In genomic region chr1:64705230-64705629, GRCm38 (mm10) we compare ENCODE assay signal across 7 mouse cellular contexts. TPM values are rescaled to one million over a fixed set of nuclear protein-coding genes. Genes with fewer than 3 reads are reported as not detected.
DNase-seq lines count a peak whose midpoint lies in the region; ATAC-seq and TF ChIP-seq lines count a peak whose summit lies in the region.

No protein-coding gene starts in this region.

- H3K4me3 ChIP-seq in E14TG2a.4 (replicated peaks; ENCODE audit: low read length) = no peak overlapping the region
- H3K4me3 ChIP-seq in kidney, postnatal 0 days (replicated peaks; ENCODE audit: low read depth, low read length) = no peak overlapping the region
- H3K4me3 ChIP-seq in liver, embryonic 16.5 days (ENCODE audit: low read depth, low read length) = no peak overlapping the region

- no peaks in the 10 kb centered on the region for H3K27me3 ChIP-seq in E14TG2a.4 (ENCODE audit: insufficient read depth, low read length)
- H3K27me3 ChIP-seq in kidney, postnatal 0 days (ENCODE audit: insufficient read depth, low read length) = no peaks in the 10 kb centered on the region
- H3K27me3 ChIP-seq in liver, embryonic 16.5 days (ENCODE audit: control insufficient read depth, insufficient read depth, low read depth, low read length) = no peaks in the 10 kb centered on the region

- no peak overlapping the region for H3K9ac ChIP-seq in kidney, postnatal 0 days (ENCODE audit: low read depth, low read length)
- no peak overlapping the region for H3K9ac ChIP-seq in liver, embryonic 16.5 days (ENCODE audit: low read depth, low read length)

- WGBS in kidney, postnatal 0 days = 40% methylated on average over 6 of the region's 6 CpGs
- 32% methylated on average over 6 of the region's 6 CpGs for WGBS in liver, embryonic 16.5 days (ENCODE audit: insufficient replicate concordance)

- H3K4me2 ChIP-seq in kidney, postnatal 0 days (ENCODE audit: low read length) = no peak overlapping the region
- H3K4me2 ChIP-seq in liver, embryonic 16.5 days (ENCODE audit: low read depth, low read length) = no peak overlapping the region

- peaks cover 46% of the 10 kb centered on the region for H3K36me3 ChIP-seq in E14TG2a.4 (ENCODE audit: insufficient read depth, low read length)
- 0 out of 2 replicates have a peak, but pooled peaks cover 7% of the 10 kb centered on the region for H3K36me3 ChIP-seq in kidney, postnatal 0 days (ENCODE audit: insufficient read depth, low read length)
- H3K36me3 ChIP-seq in liver, embryonic 16.5 days (ENCODE audit: control insufficient read depth, insufficient read depth) = no peaks in the 10 kb centered on the region

- no peak overlapping the region for H3K27ac ChIP-seq in kidney, postnatal 0 days
- H3K27ac ChIP-seq in liver, embryonic 16.5 days (ENCODE audit: low read length) = no peak overlapping the region

- DNase-seq in B cell, adult 2 months = peak; percentile 65 to 70
- DNase-seq in cerebellum, adult 11 months = peak; percentile 40
- DNase-seq in frontal cortex, adult 2 months (ENCODE audit: extremely low spot score in 1 of 2, low spot score in 1 of 2) = peak; percentile 49 to 88
- DNase-seq in kidney, postnatal 0 days (ENCODE audit: low spot score) = peak; percentile 78
- DNase-seq in retina, postnatal 7 days (ENCODE audit: low read depth, low spot score) = peak; percentile 39

- H3K4me1 ChIP-seq in E14TG2a.4 (replicated peaks; ENCODE audit: low read depth, low read length) = 0 out of 2 replicates have a peak, but pooled peaks cover 4% of the 10 kb centered on the region
- no peaks in the 10 kb centered on the region for H3K4me1 ChIP-seq in kidney, postnatal 0 days (replicated peaks; ENCODE audit: insufficient read depth, low read length)
- no peaks in the 10 kb centered on the region; the same call in 1 of the 2 replicates for H3K4me1 ChIP-seq in liver, embryonic 16.5 days (ENCODE audit: control insufficient read depth, low read depth, low read length)

- peak; percentile 35 for TF ChIP-seq CTCF in E14TG2a.4 (conservative IDR thresholded peaks at IDR 0.05; ENCODE audit: low read length)
- peak; percentile 75 for TF ChIP-seq CTCF in kidney, postnatal 0 days (IDR thresholded peaks at IDR 0.05; ENCODE audit: low read depth)

- ATAC-seq in kidney, postnatal 0 days (replicated peaks; ENCODE audit: low FRiP score, low read depth) = no peak; the same call in 1 of the 2 replicates
- peak; percentile 50; the same call in 1 of the 2 replicates for ATAC-seq in liver, embryonic 16.5 days (ENCODE audit: low read depth)

- H3K9me3 ChIP-seq in E14TG2a.4 (ENCODE audit: low read length) = no peaks in the 10 kb centered on the region
- no peaks in the 10 kb centered on the region for H3K9me3 ChIP-seq in kidney, postnatal 0 days (replicated peaks; ENCODE audit: low read length)
- H3K9me3 ChIP-seq in liver, embryonic 16.5 days (replicated peaks; ENCODE audit: control insufficient read depth, low read length) = no peaks in the 10 kb centered on the region

RNA-seq across cellular contexts. Expression of gene Ccnyl1, which starts 15.0 kb away (rescaled TPM):
- polyA plus RNA-seq in frontal cortex, adult 2 months (2012; rRNA removed) = 26.5 and 28.3 TPM in 2 replicates
- polyA plus RNA-seq in kidney, postnatal 0 days (2015; fragmentation: Nextera tagmentation; extraction: Ambion mirVana) = 4.5 and 5.0 TPM in 2 replicates
- polyA plus RNA-seq in liver, embryonic 16.5 days (2015; fragmentation: Nextera tagmentation; extraction: Ambion mirVana) = 0.61 and 0.84 TPM in 2 replicates

RNA-seq across cellular contexts. Expression of gene Fzd5, which starts 32.3 kb away (rescaled TPM):
- 0.97 and 1.3 TPM in 2 replicates for polyA plus RNA-seq in frontal cortex, adult 2 months (2012; rRNA removed)
- polyA plus RNA-seq in kidney, postnatal 0 days (2015; fragmentation: Nextera tagmentation; extraction: Ambion mirVana) = 1.9 and 2.5 TPM in 2 replicates
- 1.9 and 2.2 TPM in 2 replicates for polyA plus RNA-seq in liver, embryonic 16.5 days (2015; fragmentation: Nextera tagmentation; extraction: Ambion mirVana)
